Mouse (Mus musculus) testis, adult 2 months (tissue): Measurements from ENCODE around the gene Terb2. TPM values are rescaled to one million over a fixed set of nuclear protein-coding genes. Genes with fewer than 3 reads are reported as not detected.

Source experiments
- H3K27ac ChIP-seq: fragments of 200-500 bp; 2 replicates; pipeline ENCODE4 v1.5.1; 2012; ENCODE audit warnings: low read depth, low read length; ENCODE audit not compliant: control insufficient read depth, insufficient read depth
- H3K27me3 ChIP-seq: fragments of 200-500 bp; 2 replicates; pipeline ENCODE4 v1.6.1; 2012; ENCODE audit warnings: mild to moderate bottlenecking, low read length, moderate library complexity; ENCODE audit not compliant: control insufficient read depth, insufficient read depth
- H3K36me3 ChIP-seq: fragments of 200-500 bp; 2 replicates; pipeline ENCODE4 v1.6.1; 2012; ENCODE audit warnings: mild to moderate bottlenecking, low read length; ENCODE audit not compliant: control insufficient read depth, insufficient read depth
- H3K4me1 ChIP-seq: fragments of 200-500 bp; 2 replicates; pipeline ENCODE4 v1.6.1; 2012; ENCODE audit warnings: low read length; ENCODE audit not compliant: control insufficient read depth, insufficient read depth
- H3K4me3 ChIP-seq: fragments of 200-500 bp; 2 replicates; pipeline ENCODE4 v1.5.1; 2012; ENCODE audit warnings: low read depth, mild to moderate bottlenecking, low read length, moderate library complexity, mixed read lengths; ENCODE audit not compliant: control insufficient read depth
- CTCF ChIP-seq: fragments of 200-500 bp; IDR thresholded peaks from 2 replicates; pipeline ENCODE4 v1.5.1; 2012; ENCODE audit warnings: low read depth, mild to moderate bottlenecking, inconsistent platforms, low read length, moderate library complexity; ENCODE audit not compliant: control insufficient read depth, insufficient read depth, insufficient replicate concordance
- POLR2A ChIP-seq: fragments of 200-500 bp; IDR thresholded peaks from 2 replicates; pipeline ENCODE4 v1.6.1; 2012; ENCODE audit warnings: low read depth, mild to moderate bottlenecking, inconsistent platforms, low read length, moderate library complexity; ENCODE audit not compliant: control insufficient read depth
- polyA plus RNA-seq: library from polyadenylated mRNA; depleted of rRNA; stranded (reverse); fragments of >200 nt; gene quantifications from 2 replicates; pipeline ENCODE4 v1.2.3, GENCODE M21; 2012

The Terb2 gene
- polyA plus RNA-seq, 1 experiment = 1.6 TPM

DNA sequence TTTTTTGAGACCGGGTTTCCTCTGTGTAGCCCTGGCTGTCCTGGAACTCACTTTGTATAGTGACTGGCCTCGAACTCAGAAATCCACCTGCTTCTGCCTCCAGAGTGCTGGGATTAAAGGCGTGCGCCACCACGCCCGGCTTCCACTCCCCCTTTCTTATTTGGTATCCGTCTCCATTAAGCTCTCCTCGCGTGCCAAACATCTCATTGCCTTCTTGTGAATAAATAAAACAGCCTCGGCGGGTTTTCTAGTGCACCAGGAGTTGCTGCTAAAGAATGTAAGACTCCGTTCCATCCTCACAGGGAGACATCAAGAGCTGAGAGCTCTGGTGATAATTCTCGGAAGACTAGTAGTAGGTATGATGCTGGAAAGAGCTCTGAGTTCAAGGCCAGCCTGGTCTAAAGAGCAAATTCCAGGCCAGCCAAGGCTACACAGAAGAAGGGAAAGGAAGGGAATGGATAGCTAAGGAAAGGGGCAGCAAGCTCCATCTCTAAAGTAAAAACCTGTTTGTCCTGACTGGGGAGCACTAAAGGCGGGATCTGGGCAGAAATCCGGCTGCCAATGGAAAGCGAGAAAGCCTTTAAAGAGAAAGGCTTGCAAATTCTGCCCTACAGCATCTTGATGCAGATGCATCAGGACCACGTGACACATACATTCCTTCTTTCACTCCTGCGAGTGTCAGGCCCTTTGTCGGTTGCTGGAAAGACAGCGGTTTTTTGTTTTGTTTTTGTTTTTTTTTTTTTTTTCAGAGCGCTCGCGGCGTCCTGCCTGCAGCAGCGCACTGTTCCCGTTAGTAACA lies 47.9 kb downstream of the Terb2 start:
- Histone ChIP-seq H3K4me3 (peak overlapping the region; percentile 91), H3K36me3 (peaks cover 1% of the 10 kb centered on the region; the same call in 1 of the 2 replicates), H3K27ac (0 out of 2 replicates have a peak overlapping the region, but pooled peaks have one; percentile 3), H3K27me3 (no peaks in the 10 kb centered on the region), H3K4me1 (peaks cover 14% of the 10 kb centered on the region)
- TF ChIP-seq POLR2A (no peak), CTCF (no peak)

GRCm38 (mm10) chr2:122234611-122235288 lies 48.7 kb downstream of the Terb2 start, which contains the start of gene Sord:
Gene Sord (plus strand): TSS chr2:122234749.
- Histone ChIP-seq H3K27ac (peak within 1 kb of the TSS; percentile 96), H3K36me3 (peaks cover 1% of the 10 kb centered on the region; the same call in 1 of the 2 replicates)
- no peak for TF ChIP-seq CTCF
- 0 out of 2 replicates have a peak, but pooled peaks have one; percentile 45 for TF ChIP-seq POLR2A

GRCm38 (mm10) chr2:122235425-122235824 lies 49.4 kb downstream of the Terb2 start:
- Histone ChIP-seq H3K27me3 (no peaks in the 10 kb centered on the region), H3K27ac (peak overlapping the region; percentile 96), H3K4me3 (peak overlapping the region; percentile 91), H3K36me3 (peaks cover 1% of the 10 kb centered on the region; the same call in 1 of the 2 replicates), H3K4me1 (peaks cover 14% of the 10 kb centered on the region)
- TF ChIP-seq CTCF (no peak), POLR2A (no peak)

More at GRCm38 (mm10) chr2:122234611-122235288, 48.7 kb downstream of the Terb2 start, which contains the start of gene Sord:
- H3K4me3 ChIP-seq = peak within 1 kb of the TSS; percentile 91
- no peaks in the 10 kb centered on the region for H3K27me3 ChIP-seq
- peaks cover 14% of the 10 kb centered on the region for H3K4me1 ChIP-seq

DNA sequence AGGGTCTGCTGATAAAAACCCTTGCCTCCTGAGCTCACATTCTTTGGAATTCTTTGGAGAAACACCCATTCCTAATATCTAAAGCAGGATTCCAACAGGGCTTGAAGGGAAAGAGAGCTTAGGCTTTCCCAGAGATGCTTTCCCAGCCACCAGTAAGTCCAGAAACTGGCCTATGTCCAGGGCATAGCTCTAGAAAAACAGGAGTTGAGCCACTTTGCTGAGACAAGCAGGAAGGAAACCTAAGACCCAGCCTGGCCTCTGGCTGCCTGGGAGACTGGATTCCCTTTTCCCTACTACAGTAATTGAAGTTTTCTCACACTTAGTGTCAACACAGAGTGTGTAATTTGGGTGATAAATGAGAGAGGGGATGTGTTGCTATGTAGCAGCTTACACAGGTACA lies 50.2 kb downstream of the Terb2 start:
- peak overlapping the region; percentile 16; the same call in 1 of the 2 replicates for H3K4me3 ChIP-seq
- peaks cover 14% of the 10 kb centered on the region for H3K4me1 ChIP-seq
- H3K27ac ChIP-seq = no peak overlapping the region
- TF ChIP-seq CTCF = no peak
- no peak for TF ChIP-seq POLR2A
- H3K36me3 ChIP-seq = peaks cover 1% of the 10 kb centered on the region; the same call in 1 of the 2 replicates
- H3K27me3 ChIP-seq = no peaks in the 10 kb centered on the region

DNA sequence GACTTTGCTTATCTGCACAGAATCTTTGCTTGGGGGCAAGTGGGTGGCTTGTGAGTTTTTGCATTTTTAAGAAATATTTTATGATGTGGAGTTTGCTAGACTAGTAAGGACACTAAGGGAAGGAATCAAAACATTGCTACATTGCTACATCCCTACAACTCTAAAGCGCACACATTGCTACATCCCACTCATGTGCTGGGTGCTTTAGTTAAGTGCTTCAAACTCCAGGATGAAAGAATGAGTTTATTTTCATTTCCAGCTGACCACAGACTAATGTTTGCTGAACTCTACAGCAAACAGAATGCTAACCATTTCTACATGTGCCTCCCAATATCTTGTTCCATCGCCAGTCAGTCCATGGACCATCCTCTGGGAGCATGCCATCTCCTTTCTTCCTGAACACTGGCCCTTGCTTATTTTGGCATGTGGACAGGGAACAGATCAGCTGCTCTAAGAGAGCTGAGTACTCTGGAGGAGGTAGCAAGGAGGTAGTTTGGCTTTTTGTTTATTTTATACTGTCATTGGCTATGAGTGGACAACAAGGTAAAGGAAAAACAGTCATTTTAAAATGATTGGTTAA lies 51.9 kb downstream of the Terb2 start:
- no peak for TF ChIP-seq CTCF
- no peak for TF ChIP-seq POLR2A
- Histone ChIP-seq H3K4me1 (peaks cover 14% of the 10 kb centered on the region), H3K36me3 (peaks cover 1% of the 10 kb centered on the region; the same call in 1 of the 2 replicates)

DNA sequence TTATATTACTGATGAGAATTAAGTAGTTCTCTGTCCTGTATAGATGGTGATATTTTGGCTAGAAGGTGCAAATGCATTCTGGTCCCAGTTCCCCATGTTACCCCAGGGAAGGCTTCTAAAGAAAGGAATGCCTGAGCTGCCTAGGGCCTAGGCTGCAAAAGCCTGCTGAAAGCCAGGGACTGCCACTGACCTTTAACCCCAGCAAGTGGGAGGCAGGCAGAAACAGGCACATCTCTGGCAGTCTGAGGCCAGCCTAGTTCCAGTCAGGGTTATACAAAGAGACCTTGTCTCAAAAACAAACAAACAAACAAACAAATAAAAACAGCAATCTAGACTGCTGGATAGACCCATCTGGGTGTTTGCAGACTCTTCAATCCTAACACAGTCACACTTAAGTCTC lies 54.7 kb downstream of the Terb2 start:
- Histone ChIP-seq H3K4me1 (peaks cover 2% of the 10 kb centered on the region; the same call in 1 of the 2 replicates), H3K36me3 (no peaks in the 10 kb centered on the region; the same call in 1 of the 2 replicates), H3K27me3 (no peaks in the 10 kb centered on the region), H3K27ac (no peak overlapping the region), H3K4me3 (no peak overlapping the region)
- TF ChIP-seq POLR2A (no peak), CTCF (no peak)

More for the DNA sequence above, 51.9 kb downstream of the Terb2 start:
- H3K4me3 ChIP-seq = no peak overlapping the region
- H3K27me3 ChIP-seq = no peaks in the 10 kb centered on the region
- no peak overlapping the region for H3K27ac ChIP-seq

DNA sequence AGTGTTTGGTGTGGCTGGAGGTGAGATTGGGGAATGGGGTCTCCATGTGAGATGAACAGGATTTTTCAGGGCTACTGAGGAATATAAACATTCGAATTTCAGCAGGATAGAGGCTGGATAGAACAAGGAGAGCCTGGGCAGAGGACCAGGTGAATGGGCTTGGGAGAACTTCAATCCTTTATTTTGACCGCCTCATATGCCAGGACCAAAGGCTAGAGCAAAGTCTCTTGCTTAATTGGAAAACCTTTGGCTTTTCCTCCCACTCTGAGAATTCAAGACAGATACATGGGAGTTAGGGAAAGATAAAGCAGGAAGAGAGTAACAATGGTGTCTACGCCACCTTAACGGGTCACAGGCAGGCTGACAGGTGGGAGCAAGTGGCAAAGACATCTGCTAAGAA lies 55.2 kb downstream of the Terb2 start:
- Histone ChIP-seq H3K27me3 (no peaks in the 10 kb centered on the region), H3K36me3 (no peaks in the 10 kb centered on the region; the same call in 1 of the 2 replicates), H3K4me1 (no peaks in the 10 kb centered on the region), H3K4me3 (no peak overlapping the region), H3K27ac (no peak overlapping the region)
- no peak for TF ChIP-seq CTCF
- TF ChIP-seq POLR2A = no peak
